Mouse (Mus musculus): Measurements from ENCODE around the gene Cnnm2.

- TF ChIP-seq CTCF (IDR thresholded peaks at IDR 0.05; ENCODE audit: low read depth, low read length) (peak; percentile 92), POLR2A (IDR thresholded peaks at IDR 0.05; ENCODE audit: extremely low read depth, insufficient read depth, low read length) (no peak)
These were observed 108.1 kb downstream of the Cnnm2 start for GRCm38 (mm10) chr19:46869526-46869925.
